Mouse (Mus musculus) kidney, embryonic 16.5 days (tissue): ENCODE data around the gene Syn2. TPM values are rescaled to one million over a fixed set of nuclear protein-coding genes. Genes with fewer than 3 reads are reported as not detected.

Source experiments
- ATAC-seq: fragments of 200-750 bp; cut with Nextera tagmentation; 2 replicates; pipeline ENCODE4 v1.8.0; 2017; ENCODE audit warnings: moderate TSS enrichment; ENCODE audit not compliant: low FRiP score, low TSS enrichment
- H3K27ac ChIP-seq: fragments of 300-500 bp; sonication (generic); 2 replicates; pipeline ENCODE4 v1.5.1; 2014; ENCODE audit warnings: low read length
- H3K27me3 ChIP-seq: fragments of 300-500 bp; sonication (generic); 2 replicates; pipeline ENCODE4 v1.6.1; 2014; ENCODE audit warnings: low read length, control low read depth, mixed read lengths; ENCODE audit not compliant: insufficient read depth
- H3K36me3 ChIP-seq: fragments of 300-500 bp; sonication (generic); 2 replicates; pipeline ENCODE4 v1.6.1; 2014; ENCODE audit warnings: low read length, control low read depth, mixed read lengths; ENCODE audit not compliant: insufficient read depth
- H3K4me1 ChIP-seq: fragments of 300-500 bp; sonication (generic); 2 replicates; pipeline ENCODE4 v1.6.1; 2014; ENCODE audit warnings: low read length, control low read depth, mixed read lengths; ENCODE audit not compliant: insufficient read depth
- H3K4me2 ChIP-seq: fragments of 300-500 bp; sonication (generic); replicated peaks from 2 replicates; pipeline ENCODE4 v1.6.1; 2014; ENCODE audit warnings: low read depth, low read length
- H3K4me3 ChIP-seq: fragments of 300-500 bp; sonication (generic); 2 replicates; pipeline ENCODE4 v1.5.1; 2014; ENCODE audit warnings: mild to moderate bottlenecking, low read length
- H3K9ac ChIP-seq: fragments of 300-500 bp; sonication (generic); replicated peaks from 2 replicates; pipeline ENCODE4 v1.6.1; 2014; ENCODE audit warnings: low read length
- H3K9me3 ChIP-seq: fragments of 300-500 bp; sonication (generic); 2 replicates; pipeline ENCODE4 v1.6.1; 2016; ENCODE audit warnings: low read length, control low read depth
- WGBS: fragments of 180-500 bp; shearing (Covaris S2); extraction: QIAGEN DNeasy Blood & Tissue Kit; methylation state at CpG from one replicate; pipeline ENCODE4 v1.1.7; 2014; 5-methylcytosine and 5-hydroxymethylcytosine counted together
- polyA plus RNA-seq: library from polyadenylated mRNA; unstranded; fragments of >200 nt; fragmentation: Nextera tagmentation; extraction: Ambion mirVana; gene quantifications from 2 replicates; pipeline ENCODE4 v1.2.1, GENCODE M21; 2015

Syn2 gene
- polyA plus RNA-seq, 1 experiment from 2014 or later = 1.8 TPM

DNA sequence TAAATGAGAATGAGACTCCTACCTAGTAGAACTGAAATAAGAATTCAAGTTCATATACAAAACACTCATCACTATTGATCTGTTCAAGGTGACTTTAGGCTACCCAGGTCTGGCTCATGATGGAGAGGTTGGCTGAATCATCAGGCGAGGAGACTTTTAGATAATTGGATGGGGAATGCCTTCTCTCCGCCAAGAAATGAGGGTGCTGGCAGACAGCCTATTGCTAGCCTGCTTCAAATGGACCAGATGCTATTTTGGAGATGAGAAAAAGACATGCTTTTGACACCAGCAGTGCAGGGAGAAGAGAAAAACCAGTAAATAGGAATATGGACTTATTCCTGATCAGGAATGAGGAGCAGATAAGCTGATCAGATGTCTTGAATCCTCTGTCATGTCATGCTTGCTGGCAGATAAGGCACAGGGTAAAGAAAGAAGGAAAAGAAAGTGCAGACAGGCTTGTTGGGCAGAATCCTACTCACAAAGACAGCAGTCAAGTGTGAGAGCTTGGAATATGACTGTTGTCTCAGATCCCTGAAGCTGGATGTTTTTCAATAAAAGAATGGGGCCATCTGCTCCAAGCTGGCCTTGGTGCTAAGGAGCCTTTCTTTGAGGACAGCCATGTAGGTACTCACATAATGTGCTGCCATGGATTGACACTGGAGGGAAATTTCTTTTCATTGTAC is 9.9 kb upstream of the Syn2 start:
- no peak overlapping the region for H3K4me3 ChIP-seq
- H3K27me3 ChIP-seq = no peaks in the 10 kb centered on the region
- no peak for ATAC-seq
- no peaks in the 10 kb centered on the region for H3K4me1 ChIP-seq
- H3K4me2 ChIP-seq = no peak overlapping the region
- no peaks in the 10 kb centered on the region for H3K36me3 ChIP-seq
- no peaks in the 10 kb centered on the region for H3K9me3 ChIP-seq
- no peak overlapping the region for H3K27ac ChIP-seq
- WGBS = 84% methylated on average over 2 of the region's 2 CpGs
- no peak overlapping the region for H3K9ac ChIP-seq

DNA sequence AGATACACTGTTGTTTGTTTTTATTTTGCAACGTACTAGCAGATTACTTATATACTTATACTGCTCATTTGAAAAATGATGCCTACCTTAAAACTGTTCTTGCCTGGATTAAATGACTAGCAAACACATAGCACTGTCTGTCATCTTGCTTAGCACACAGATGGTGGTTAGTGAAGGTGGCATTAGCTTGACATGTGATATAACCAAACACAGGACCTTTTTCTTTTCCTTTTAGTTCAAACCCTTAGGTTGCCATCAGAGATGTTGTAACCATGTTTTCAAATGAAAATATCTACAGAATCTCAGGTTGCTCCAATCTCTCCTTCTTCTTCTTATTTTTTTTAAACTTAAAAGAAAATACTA is 9.4 kb upstream of the Syn2 start:
- no peak for ATAC-seq

DNA sequence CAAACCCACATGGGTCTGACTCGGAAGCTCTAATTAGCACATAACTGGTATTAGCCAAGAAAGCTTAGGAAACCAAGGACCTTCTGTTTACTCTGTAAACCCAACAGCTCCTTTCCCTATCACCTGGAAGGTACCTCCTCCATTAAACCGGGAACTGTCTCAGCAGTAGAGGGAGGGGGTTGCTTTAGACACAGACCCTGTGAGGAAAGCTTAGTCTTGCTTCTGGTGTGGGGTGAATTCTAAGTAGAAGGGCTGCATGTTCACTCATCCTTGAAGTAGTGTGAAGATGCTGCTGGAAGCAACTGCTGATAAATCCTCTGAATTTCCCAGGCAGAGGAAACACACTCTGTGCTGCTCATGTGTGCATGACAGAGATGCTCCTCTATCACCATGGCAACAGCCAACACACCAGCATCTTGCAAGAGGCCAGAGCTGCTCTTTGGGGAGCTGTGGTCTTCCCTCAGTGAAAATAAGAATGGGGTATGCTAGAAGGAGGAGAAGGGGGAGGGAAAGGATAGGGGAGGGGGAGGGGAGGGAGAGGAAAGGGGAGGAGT is 8.4 kb upstream of the Syn2 start:
- no peaks in the 10 kb centered on the region for H3K4me1 ChIP-seq
- no peak overlapping the region for H3K9ac ChIP-seq
- 46% methylated on average over 2 of the region's 2 CpGs for WGBS
- H3K9me3 ChIP-seq = no peaks in the 10 kb centered on the region
- no peak overlapping the region for H3K27ac ChIP-seq
- ATAC-seq = 0 out of 2 replicates have a peak, but pooled peaks have one; percentile 19
- H3K4me2 ChIP-seq = no peak overlapping the region
- no peak overlapping the region for H3K4me3 ChIP-seq
- H3K27me3 ChIP-seq = no peaks in the 10 kb centered on the region
- no peaks in the 10 kb centered on the region for H3K36me3 ChIP-seq

More for the DNA sequence above, 9.4 kb upstream of the Syn2 start:
- no peaks in the 10 kb centered on the region for H3K4me1 ChIP-seq
- no peak overlapping the region for H3K9ac ChIP-seq
- no peak overlapping the region for H3K27ac ChIP-seq
- H3K27me3 ChIP-seq = no peaks in the 10 kb centered on the region
- H3K4me2 ChIP-seq = no peak overlapping the region
- 83% methylated on average over 1 of the region's 1 CpGs for WGBS
- no peaks in the 10 kb centered on the region for H3K36me3 ChIP-seq
- no peaks in the 10 kb centered on the region for H3K9me3 ChIP-seq
- H3K4me3 ChIP-seq = no peak overlapping the region

DNA sequence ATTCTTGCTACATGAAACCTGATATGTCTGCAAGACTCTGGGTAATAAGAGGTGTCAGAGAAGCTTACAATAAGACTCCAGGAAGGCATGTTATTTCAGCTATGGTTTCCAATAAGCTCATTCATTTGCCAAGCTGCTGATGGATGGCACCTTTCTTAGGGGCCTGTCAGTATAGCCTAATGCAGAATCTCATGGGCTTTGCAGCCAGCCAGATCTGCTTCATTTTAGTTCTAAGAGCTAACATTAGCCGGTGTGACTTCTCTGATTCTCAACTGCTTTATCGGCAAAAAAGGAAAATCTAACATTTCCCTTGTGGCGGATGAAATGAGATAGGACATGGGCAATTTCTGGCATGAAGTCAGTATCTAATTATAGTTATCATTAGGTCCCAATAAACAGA is 7.9 kb upstream of the Syn2 start:
- Histone ChIP-seq H3K4me2 (no peak overlapping the region), H3K36me3 (no peaks in the 10 kb centered on the region), H3K27ac (no peak overlapping the region), H3K9me3 (no peaks in the 10 kb centered on the region), H3K4me3 (no peak overlapping the region), H3K27me3 (no peaks in the 10 kb centered on the region), H3K4me1 (no peaks in the 10 kb centered on the region), H3K9ac (no peak overlapping the region)
- WGBS = 75% methylated on average over 3 of the region's 3 CpGs
- no peak for ATAC-seq

DNA sequence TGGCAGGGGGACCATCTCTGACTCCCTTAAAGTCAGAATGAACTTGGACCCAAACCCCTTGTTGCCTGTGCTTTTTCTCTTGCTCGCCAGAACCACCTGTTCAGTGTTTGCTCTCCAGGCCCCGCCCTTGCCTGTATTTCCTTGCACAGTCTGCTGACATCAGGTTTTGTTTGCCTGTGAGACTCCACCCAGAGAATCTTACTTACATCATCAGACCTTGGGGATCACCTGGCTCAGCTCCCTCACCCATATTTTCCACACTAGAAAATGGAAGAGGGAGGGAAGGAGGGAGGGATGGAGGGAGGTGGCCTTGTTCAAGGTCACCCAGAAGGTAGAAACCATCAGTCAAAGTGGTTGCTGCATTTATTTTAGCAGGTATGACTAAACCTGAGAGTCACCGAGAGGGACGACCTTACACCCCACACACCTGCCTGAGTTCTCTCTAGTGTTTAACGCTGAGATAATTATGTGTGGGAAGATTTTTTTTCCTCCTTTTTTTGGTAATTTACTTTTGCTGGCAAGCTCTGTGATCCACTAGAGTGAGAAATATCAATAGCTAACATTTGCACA is 7.4 kb upstream of the Syn2 start:
- Histone ChIP-seq H3K27me3 (no peaks in the 10 kb centered on the region), H3K9me3 (no peaks in the 10 kb centered on the region), H3K4me3 (no peak overlapping the region), H3K4me1 (no peaks in the 10 kb centered on the region), H3K36me3 (no peaks in the 10 kb centered on the region), H3K4me2 (no peak overlapping the region), H3K27ac (no peak overlapping the region), H3K9ac (no peak overlapping the region)
- WGBS = 74% methylated on average over 5 of the region's 5 CpGs
- no peak for ATAC-seq

DNA sequence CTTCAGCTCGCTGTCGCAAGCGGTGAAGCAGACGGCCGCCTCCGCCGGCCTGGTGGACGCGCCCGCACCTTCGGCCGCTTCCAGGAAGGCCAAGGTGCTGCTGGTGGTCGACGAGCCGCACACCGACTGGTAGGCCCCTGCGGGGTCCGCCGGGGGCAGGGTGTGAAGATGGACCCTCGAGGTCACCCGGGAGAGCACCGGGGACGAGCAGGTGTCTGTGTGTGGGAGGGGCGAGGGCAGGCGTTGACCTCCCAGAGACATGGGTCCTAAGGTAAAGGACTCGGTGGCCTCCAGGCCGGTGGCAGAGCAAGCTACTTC is 589 bp downstream of the Syn2 start:
- Histone ChIP-seq H3K27me3 (peaks cover 38% of the 10 kb centered on the region), H3K9ac (peak overlapping the region; percentile 61), H3K27ac (no peak overlapping the region), H3K4me2 (peak overlapping the region; percentile 71), H3K36me3 (no peaks in the 10 kb centered on the region), H3K9me3 (no peaks in the 10 kb centered on the region), H3K4me3 (peak overlapping the region; percentile 63), H3K4me1 (peaks cover 8% of the 10 kb centered on the region)
- 1% methylated on average over 27 of the region's 27 CpGs for WGBS
- ATAC-seq = peak; percentile 28; the same call in 1 of the 2 replicates

DNA sequence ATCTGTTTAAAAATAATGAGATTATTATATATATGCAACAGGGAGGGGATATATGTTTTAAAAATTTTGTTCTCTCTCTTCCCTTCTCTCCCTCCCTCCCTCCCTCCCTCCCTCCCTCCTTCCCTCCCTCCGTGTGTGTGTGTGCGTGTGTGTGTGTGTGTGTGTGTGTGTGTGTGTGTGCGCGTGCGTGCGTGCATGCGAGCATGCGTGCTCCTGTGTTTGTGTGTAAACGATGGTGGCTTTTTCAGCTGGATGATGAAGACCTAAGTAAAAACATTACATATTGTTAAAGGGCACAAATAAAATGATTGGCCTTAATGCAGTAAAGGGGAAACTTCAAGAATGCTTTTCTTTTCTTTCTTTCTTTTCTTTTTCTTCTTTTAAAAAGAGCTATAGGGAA is 1.5 kb downstream of the Syn2 start:
- Histone ChIP-seq H3K9ac (no peak overlapping the region), H3K9me3 (no peaks in the 10 kb centered on the region), H3K27me3 (peaks cover 38% of the 10 kb centered on the region), H3K4me3 (no peak overlapping the region), H3K27ac (no peak overlapping the region), H3K4me1 (peaks cover 8% of the 10 kb centered on the region), H3K4me2 (no peak overlapping the region), H3K36me3 (no peaks in the 10 kb centered on the region)
- 91% methylated on average over 7 of the region's 9 CpGs for WGBS
- no peak for ATAC-seq

DNA sequence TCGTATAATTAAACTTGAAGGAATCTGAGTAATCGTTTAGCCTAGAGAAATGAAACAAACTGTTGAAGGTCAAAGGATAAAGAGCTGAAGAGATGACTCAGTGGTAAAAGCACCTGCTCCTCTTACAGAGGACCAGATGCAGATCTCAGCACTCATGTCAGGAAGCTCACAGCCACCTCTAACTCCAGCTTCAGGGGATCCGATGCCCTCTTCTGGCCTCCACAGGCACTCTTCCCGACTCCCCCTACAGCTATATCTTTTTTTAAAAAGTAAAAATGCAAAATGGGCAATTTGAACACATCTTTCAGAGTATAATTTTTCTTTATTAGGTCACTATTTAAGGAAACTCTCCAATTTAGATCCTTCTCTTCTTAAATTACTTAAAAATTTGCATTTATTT is 6.7 kb downstream of the Syn2 start:
- H3K27ac ChIP-seq = no peak overlapping the region
- H3K4me1 ChIP-seq = no peaks in the 10 kb centered on the region
- no peak overlapping the region for H3K9ac ChIP-seq
- no peak overlapping the region for H3K4me3 ChIP-seq
- WGBS = 54% methylated on average over 4 of the region's 4 CpGs
- no peaks in the 10 kb centered on the region for H3K36me3 ChIP-seq
- no peaks in the 10 kb centered on the region for H3K9me3 ChIP-seq
- H3K4me2 ChIP-seq = no peak overlapping the region
- peaks cover 12% of the 10 kb centered on the region for H3K27me3 ChIP-seq
- no peak for ATAC-seq

DNA sequence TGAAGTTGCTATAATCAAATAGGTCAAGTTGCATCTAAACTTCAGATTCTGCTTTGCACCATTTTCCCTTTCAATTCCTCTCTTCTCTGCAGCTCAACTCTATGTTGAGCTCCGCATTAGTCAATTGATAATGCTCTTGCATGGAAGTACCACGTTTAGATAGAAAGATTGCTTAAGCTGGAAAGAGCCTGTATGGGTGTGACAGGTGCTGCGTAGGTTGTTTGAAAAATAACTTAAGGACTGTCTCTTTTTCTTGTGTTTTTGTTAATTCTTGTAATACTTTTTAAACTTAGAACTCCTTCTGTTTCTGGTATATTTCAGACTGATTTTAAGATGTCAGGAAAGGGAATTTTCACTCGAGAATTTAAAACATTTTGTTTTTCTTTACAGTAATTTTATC is 26.5 kb downstream of the Syn2 start:
- Histone ChIP-seq H3K4me3 (no peak overlapping the region), H3K4me1 (no peaks in the 10 kb centered on the region), H3K9ac (no peak overlapping the region), H3K36me3 (no peaks in the 10 kb centered on the region), H3K27me3 (no peaks in the 10 kb centered on the region), H3K4me2 (no peak overlapping the region), H3K27ac (no peak overlapping the region), H3K9me3 (no peaks in the 10 kb centered on the region)
- ATAC-seq = no peak
- whole genome bisulfite sequencing = 66% methylated on average over 4 of the region's 4 CpGs

DNA sequence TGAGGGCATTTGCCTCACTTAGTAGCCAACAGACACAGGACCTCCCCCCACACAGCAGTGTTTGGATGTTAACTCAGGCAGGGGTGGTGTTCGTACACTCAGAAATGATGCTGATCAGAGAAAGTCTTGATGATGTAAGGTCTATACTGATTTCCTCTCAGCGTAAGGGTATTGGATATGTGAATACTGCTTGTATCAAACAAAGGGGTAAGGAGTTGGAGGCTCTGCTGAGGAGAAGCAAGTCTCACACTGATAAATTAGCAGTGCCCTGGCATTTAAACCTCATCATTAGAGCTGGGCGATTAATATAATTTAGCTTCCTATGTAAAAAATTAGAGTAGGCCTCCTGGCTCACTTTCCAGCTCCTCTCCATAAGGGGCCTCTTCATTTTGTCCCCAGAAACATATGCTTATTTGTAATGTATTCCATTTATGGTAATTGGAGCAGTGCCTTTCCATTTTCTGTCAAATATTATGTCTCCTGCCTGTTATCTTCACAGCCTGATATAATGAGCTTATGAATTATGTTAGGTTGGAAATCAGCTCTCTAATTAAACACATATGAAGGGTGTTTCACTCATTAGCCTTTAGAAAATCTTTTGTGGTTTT is 31.3 kb downstream of the Syn2 start:
- no peak overlapping the region for H3K4me3 ChIP-seq
- no peaks in the 10 kb centered on the region for H3K4me1 ChIP-seq
- H3K4me2 ChIP-seq = no peak overlapping the region
- no peak for ATAC-seq
- no peaks in the 10 kb centered on the region for H3K9me3 ChIP-seq
- no peaks in the 10 kb centered on the region for H3K27me3 ChIP-seq
- H3K27ac ChIP-seq = no peak overlapping the region
- 80% methylated on average over 3 of the region's 3 CpGs for WGBS
- H3K36me3 ChIP-seq = no peaks in the 10 kb centered on the region
- H3K9ac ChIP-seq = no peak overlapping the region
